Mouse (Mus musculus) heart, embryonic 10.5 days (tissue): Measurements from ENCODE around the gene Wdfy4. TPM values are rescaled to one million over a fixed set of nuclear protein-coding genes. Genes with fewer than 3 reads are reported as not detected.

Experiments
- DNase-seq: peaks from one replicate; pipeline ENCODE4 v3.0.0-alpha.2; 2017; ENCODE audit warnings: low spot score
- H3K27ac ChIP-seq: fragments of 300-500 bp; sonication (generic); 2 replicates; pipeline ENCODE4 v1.5.1; 2016; ENCODE audit warnings: mild to moderate bottlenecking
- H3K27me3 ChIP-seq: fragments of 300-500 bp; sonication (generic); 2 replicates; pipeline ENCODE4 v1.6.1; 2016; ENCODE audit warnings: mild to moderate bottlenecking; ENCODE audit not compliant: poor library complexity, insufficient read depth, severe bottlenecking
- H3K36me3 ChIP-seq: fragments of 300-500 bp; sonication (generic); 2 replicates; pipeline ENCODE4 v1.6.1; 2016; ENCODE audit warnings: mild to moderate bottlenecking, moderate library complexity
- H3K4me1 ChIP-seq: fragments of 300-500 bp; sonication (generic); 2 replicates; pipeline ENCODE4 v1.6.1; 2016; ENCODE audit warnings: mild to moderate bottlenecking
- H3K4me3 ChIP-seq: fragments of 300-500 bp; sonication (generic); 2 replicates; pipeline ENCODE4 v1.5.1; 2016; ENCODE audit warnings: mild to moderate bottlenecking, moderate library complexity
- H3K9me3 ChIP-seq: fragments of 300-500 bp; sonication (generic); 2 replicates; pipeline ENCODE4 v1.6.1; 2016; ENCODE audit warnings: mild to moderate bottlenecking, moderate library complexity
- WGBS: fragments of 180-500 bp; shearing (Covaris S2); methylation state at CpG from one replicate; pipeline ENCODE4 v1.1.7; 2016; 5-methylcytosine and 5-hydroxymethylcytosine counted together
- polyA plus RNA-seq: library from polyadenylated mRNA; unstranded; fragments of >200 nt; fragmentation: Nextera tagmentation; extraction: Ambion mirVana; gene quantifications from 2 replicates; pipeline ENCODE4 v1.2.1, GENCODE M21; 2016

Gene Wdfy4
- polyA plus RNA-seq, 1 experiment from 2014 or later: 0.23 TPM

DNA sequence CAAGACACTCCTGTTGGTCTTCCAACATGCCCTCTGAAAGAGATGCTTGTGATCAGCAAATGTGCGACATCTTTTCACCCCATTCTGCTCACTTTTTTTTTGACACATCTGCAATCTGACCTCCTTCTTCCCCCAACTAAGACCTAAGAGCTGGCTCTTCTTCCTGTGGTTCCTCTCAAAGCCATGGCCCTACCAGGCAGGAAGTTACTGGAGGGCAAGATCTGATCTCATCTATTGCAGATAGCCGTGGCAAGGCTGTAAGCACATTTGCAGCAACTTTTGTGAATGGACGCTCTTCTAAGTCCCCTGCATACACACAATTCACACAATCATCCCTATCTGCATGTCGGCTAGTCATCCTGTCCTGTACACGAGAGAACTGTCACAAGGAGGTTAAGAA is 85.4 kb downstream of the Wdfy4 start:
- Histone ChIP-seq H3K4me3 (no peak overlapping the region), H3K36me3 (no peaks in the 10 kb centered on the region), H3K9me3 (no peaks in the 10 kb centered on the region), H3K4me1 (peaks cover 11% of the 10 kb centered on the region; the same call in 1 of the 2 replicates), H3K27ac (no peak overlapping the region), H3K27me3 (no peaks in the 10 kb centered on the region)
- WGBS: 72% methylated on average over 5 of the region's 5 CpGs
- no peak for DNase-seq

DNA sequence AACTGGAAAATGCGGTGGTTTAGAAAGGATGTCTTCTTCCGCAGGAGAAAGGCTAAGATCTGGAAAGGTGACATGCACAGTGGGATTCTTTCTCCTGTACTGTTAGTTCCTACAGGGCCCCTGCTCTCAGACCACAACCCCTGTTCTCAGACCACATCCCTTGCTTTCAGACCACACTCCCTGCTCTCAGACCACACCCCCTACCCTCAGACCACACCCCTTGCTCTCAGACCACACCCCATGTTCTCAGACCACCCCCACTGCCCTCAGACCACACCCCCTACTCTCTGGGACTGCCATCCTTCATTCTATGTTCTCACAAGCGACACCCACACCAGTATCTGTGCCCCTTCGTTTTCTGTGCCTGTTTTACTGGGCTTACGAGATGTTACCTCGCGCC is 86.2 kb downstream of the Wdfy4 start:
- H3K27ac ChIP-seq: no peak overlapping the region
- no peaks in the 10 kb centered on the region for H3K27me3 ChIP-seq
- H3K4me1 ChIP-seq: peaks cover 8% of the 10 kb centered on the region; the same call in 1 of the 2 replicates
- no peak for DNase-seq
- H3K9me3 ChIP-seq: no peaks in the 10 kb centered on the region
- H3K36me3 ChIP-seq: no peaks in the 10 kb centered on the region
- 60% methylated on average over 7 of the region's 7 CpGs for WGBS
- H3K4me3 ChIP-seq: no peak overlapping the region

GRCm38 (mm10) chr14:33096462-33096861 is 88.8 kb downstream of the Wdfy4 start:
- DNase-seq: no peak
- Histone ChIP-seq H3K27ac (no peak overlapping the region), H3K4me3 (no peak overlapping the region), H3K27me3 (no peaks in the 10 kb centered on the region), H3K36me3 (no peaks in the 10 kb centered on the region), H3K4me1 (peaks cover 8% of the 10 kb centered on the region; the same call in 1 of the 2 replicates), H3K9me3 (no peaks in the 10 kb centered on the region)
- WGBS: 87% methylated on average over 5 of the region's 5 CpGs

GRCm38 (mm10) chr14:33083326-33083725 is 102.0 kb downstream of the Wdfy4 start:
- no peaks in the 10 kb centered on the region for H3K9me3 ChIP-seq
- H3K27ac ChIP-seq: no peak overlapping the region
- H3K4me1 ChIP-seq: 0 out of 2 replicates have a peak, but pooled peaks cover 8% of the 10 kb centered on the region
- 77% methylated on average over 8 of the region's 8 CpGs for WGBS
- H3K4me3 ChIP-seq: no peak overlapping the region
- H3K27me3 ChIP-seq: no peaks in the 10 kb centered on the region
- no peak for DNase-seq
- H3K36me3 ChIP-seq: no peaks in the 10 kb centered on the region

DNA sequence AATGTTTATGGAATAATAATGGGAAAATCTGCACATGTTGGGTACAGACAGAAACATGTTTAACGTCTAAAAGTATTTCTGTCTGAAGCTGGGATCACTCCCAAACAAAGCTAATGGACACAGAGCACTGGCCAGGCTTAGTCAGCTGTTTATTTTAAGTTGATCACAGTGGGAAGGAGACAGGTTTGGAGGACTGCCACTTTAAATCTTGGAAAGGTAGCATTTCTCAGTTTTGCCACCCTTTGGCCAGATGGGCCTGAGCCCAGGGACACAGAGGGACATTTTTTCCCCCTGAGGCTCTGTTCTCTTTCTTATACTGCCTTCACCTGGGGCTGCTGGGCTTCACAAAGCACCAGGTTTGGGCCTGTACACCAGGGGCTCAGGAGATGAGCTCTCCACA is 103.0 kb downstream of the Wdfy4 start:
- Histone ChIP-seq H3K27me3 (no peaks in the 10 kb centered on the region), H3K36me3 (no peaks in the 10 kb centered on the region), H3K4me1 (0 out of 2 replicates have a peak, but pooled peaks cover 8% of the 10 kb centered on the region), H3K9me3 (no peaks in the 10 kb centered on the region), H3K4me3 (no peak overlapping the region), H3K27ac (no peak overlapping the region)
- WGBS: 70% methylated on average over 1 of the region's 1 CpGs
- DNase-seq: no peak

GRCm38 (mm10) chr14:33081370-33081860 is 103.9 kb downstream of the Wdfy4 start:
- H3K4me1 ChIP-seq: 0 out of 2 replicates have a peak, but pooled peaks cover 8% of the 10 kb centered on the region
- 87% methylated on average over 6 of the region's 6 CpGs for WGBS
- H3K27ac ChIP-seq: no peak overlapping the region
- no peak for DNase-seq
- no peaks in the 10 kb centered on the region for H3K9me3 ChIP-seq
- no peaks in the 10 kb centered on the region for H3K36me3 ChIP-seq
- H3K27me3 ChIP-seq: no peaks in the 10 kb centered on the region
- no peak overlapping the region for H3K4me3 ChIP-seq

- Histone ChIP-seq H3K9me3 (no peaks in the 10 kb centered on the region), H3K4me1 (0 out of 2 replicates have a peak, but pooled peaks cover 5% of the 10 kb centered on the region), H3K36me3 (no peaks in the 10 kb centered on the region), H3K4me3 (no peak overlapping the region), H3K27ac (no peak overlapping the region), H3K27me3 (no peaks in the 10 kb centered on the region)
- no peak for DNase-seq
- 87% methylated on average over 6 of the region's 6 CpGs for WGBS
These were observed 106.7 kb downstream of the Wdfy4 start for GRCm38 (mm10) chr14:33078596-33078995.

- H3K9me3 ChIP-seq: no peaks in the 10 kb centered on the region
- 80% methylated on average over 6 of the region's 6 CpGs for WGBS
These were observed 107.2 kb downstream of the Wdfy4 start for GRCm38 (mm10) chr14:33078110-33078509.

DNA sequence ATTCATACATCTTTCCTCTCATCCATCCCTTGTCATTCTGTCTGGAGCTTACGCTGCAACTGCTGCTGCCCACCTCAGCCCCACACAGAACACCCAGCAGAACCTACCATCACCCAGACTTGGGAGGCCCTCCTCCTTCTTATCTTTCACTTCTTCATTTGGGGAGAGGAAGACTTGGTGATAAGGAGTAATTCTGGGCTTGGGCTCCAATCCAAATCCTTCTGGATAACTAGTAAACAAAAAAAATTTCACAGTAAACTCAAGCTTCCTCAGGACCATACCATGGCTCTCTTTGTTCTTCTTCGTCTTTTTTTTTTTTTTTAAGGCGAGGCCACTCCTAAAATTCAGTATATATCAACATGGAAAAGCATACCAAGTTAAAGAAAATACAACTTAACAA is 112.0 kb downstream of the Wdfy4 start:
- no peak overlapping the region for H3K4me3 ChIP-seq
- no peaks in the 10 kb centered on the region for H3K9me3 ChIP-seq
- H3K36me3 ChIP-seq: no peaks in the 10 kb centered on the region
- no peak for DNase-seq
- no peak overlapping the region for H3K27ac ChIP-seq
- no peaks in the 10 kb centered on the region for H3K4me1 ChIP-seq
- H3K27me3 ChIP-seq: no peaks in the 10 kb centered on the region
- WGBS: 73% methylated on average over 3 of the region's 3 CpGs

More at GRCm38 (mm10) chr14:33078110-33078509, 107.2 kb downstream of the Wdfy4 start:
- Histone ChIP-seq H3K27me3 (no peaks in the 10 kb centered on the region), H3K4me1 (0 out of 2 replicates have a peak, but pooled peaks cover 5% of the 10 kb centered on the region), H3K4me3 (no peak overlapping the region), H3K27ac (no peak overlapping the region), H3K36me3 (no peaks in the 10 kb centered on the region)
- DNase-seq: no peak

DNA sequence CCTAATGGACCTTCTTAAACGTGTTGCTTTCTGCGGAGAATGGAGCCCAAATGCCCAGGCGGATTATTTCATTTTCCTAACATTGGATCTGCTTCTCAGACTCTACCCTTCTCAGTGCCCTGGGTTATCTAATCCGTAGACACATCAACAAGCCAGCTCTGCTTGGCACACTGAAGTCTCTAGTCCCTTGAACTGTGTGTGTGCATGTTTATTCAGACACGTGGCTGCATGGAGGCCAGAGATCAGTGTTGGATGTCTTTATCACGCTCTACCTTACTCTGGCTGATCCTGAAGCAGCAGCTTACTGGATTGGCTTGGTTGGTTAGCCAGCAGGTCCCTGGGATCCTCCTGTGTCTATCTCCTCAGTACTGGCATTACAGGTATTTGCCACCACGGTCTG is 113.0 kb downstream of the Wdfy4 start:
- Histone ChIP-seq H3K4me1 (no peaks in the 10 kb centered on the region), H3K36me3 (no peaks in the 10 kb centered on the region), H3K27ac (no peak overlapping the region), H3K27me3 (no peaks in the 10 kb centered on the region), H3K9me3 (no peaks in the 10 kb centered on the region), H3K4me3 (no peak overlapping the region)
- DNase-seq: no peak
- 84% methylated on average over 7 of the region's 7 CpGs for WGBS

DNA sequence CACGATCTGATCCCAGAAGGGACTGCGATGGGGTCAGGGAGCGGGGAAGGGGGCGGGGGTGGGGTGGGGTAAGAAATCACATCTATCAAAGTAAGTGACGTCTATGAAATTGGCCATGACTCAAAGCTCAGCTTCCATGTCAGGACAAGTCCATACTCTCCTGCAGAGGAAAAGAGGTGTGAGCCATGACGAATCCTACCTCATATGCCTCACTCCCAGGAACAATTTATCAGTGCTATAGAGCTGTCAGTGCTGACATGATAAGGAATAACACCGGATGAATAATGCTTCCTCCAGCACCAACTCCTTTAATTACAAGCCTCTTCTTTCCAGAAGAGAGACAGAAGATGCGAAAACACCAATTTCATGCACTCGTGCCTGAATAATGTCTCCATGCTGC is 117.6 kb downstream of the Wdfy4 start:
- no peaks in the 10 kb centered on the region for H3K9me3 ChIP-seq
- no peak overlapping the region for H3K27ac ChIP-seq
- H3K27me3 ChIP-seq: no peaks in the 10 kb centered on the region
- no peak overlapping the region for H3K4me3 ChIP-seq
- no peaks in the 10 kb centered on the region for H3K4me1 ChIP-seq
- WGBS: 76% methylated on average over 9 of the region's 9 CpGs
- no peaks in the 10 kb centered on the region for H3K36me3 ChIP-seq
- DNase-seq: no peak

- Histone ChIP-seq H3K36me3 (no peaks in the 10 kb centered on the region), H3K27me3 (no peaks in the 10 kb centered on the region), H3K9me3 (no peaks in the 10 kb centered on the region), H3K27ac (no peak overlapping the region), H3K4me3 (no peak overlapping the region), H3K4me1 (no peaks in the 10 kb centered on the region)
- 81% methylated on average over 5 of the region's 5 CpGs for WGBS
- DNase-seq: no peak
These were observed 122.3 kb downstream of the Wdfy4 start for GRCm38 (mm10) chr14:33062996-33063395.

DNA sequence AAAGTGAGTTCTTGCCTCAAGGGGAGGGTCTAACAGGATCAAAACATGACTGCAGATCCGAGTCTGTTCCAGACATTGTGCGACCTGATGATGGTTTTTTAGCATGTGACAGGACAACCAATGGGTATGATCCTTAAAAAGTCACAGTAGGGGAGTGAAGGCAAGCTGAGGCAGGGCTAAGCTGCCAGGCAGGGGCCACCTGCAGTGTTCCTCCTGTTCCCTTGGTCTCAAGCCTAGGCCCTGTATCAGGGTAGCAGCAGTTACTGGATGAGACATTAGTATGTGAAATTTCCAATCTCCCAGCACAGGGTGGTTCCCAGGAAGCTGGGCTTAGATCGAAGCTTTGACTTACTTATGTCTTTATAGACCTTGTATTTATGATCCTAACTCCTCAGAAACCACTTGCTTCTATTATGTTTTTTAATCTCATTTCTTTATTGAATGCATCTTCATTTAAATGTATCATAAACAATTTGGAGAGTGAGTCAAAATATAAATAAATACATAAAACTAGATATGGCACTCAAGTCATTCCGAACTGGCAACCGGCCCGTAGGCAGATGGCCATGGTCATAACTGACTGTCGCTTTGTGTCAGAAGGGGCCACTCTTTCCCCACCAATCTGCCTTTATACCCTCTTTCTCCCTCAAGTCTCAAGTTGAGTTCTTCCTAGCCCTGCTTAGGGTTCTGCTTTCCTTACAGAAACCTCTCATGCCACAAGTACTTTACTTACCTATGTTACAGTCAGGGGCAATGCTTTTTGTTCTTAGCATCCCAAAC is 126.2 kb downstream of the Wdfy4 start:
- WGBS: 84% methylated on average over 7 of the region's 7 CpGs

More for the DNA sequence above, 126.2 kb downstream of the Wdfy4 start:
- no peaks in the 10 kb centered on the region for H3K9me3 ChIP-seq
- no peak for DNase-seq
- H3K4me3 ChIP-seq: no peak overlapping the region
- no peak overlapping the region for H3K27ac ChIP-seq
- no peaks in the 10 kb centered on the region for H3K36me3 ChIP-seq
- H3K4me1 ChIP-seq: peaks cover 2% of the 10 kb centered on the region; the same call in 1 of the 2 replicates
- H3K27me3 ChIP-seq: no peaks in the 10 kb centered on the region
